Mouse (Mus musculus): Measurements from ENCODE around the gene Carnmt1.

- TF ChIP-seq EP300 (IDR thresholded peaks at IDR 0.05; ENCODE audit: low read depth) (peak; percentile 54), CTCF (IDR thresholded peaks at IDR 0.05; ENCODE audit: low read depth) (no peak)
These were observed 23.6 kb upstream of the Carnmt1 start for GRCm38 (mm10) chr19:18646853-18647420.

All from liver, embryonic 14.5 days (tissue).